Mouse (Mus musculus) embryo, embryonic 9.5 days (tissue): Measurements from ENCODE around the gene Nrxn3.

Source experiments
- DNase-seq: peaks from one replicate; pipeline ENCODE4 v3.0.0-alpha.2; 2017; ENCODE audit errors: extremely low spot score

The Nrxn3 gene

DNA sequence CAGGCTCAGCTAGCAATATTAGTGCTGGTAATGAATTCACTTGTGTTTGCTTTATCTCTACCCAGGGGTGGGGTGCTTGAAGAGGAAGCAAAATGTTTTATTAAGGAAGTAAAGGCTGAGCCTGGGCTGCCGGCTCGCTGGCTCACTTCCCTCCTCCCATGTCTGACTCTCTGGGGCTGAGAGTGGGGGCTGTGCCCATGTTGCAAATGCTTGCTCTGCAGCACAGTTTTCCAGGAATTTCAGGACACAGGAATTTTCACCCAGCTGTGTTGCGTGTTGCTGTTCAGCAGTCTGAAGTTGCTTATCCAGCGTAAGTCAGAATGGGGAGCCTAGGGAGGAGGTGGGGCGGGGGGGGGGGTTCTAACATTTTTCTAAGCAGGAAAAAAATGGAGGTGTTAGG, 89.5 kb downstream of the Nrxn3 start:
- no peak for DNase-seq

DNA sequence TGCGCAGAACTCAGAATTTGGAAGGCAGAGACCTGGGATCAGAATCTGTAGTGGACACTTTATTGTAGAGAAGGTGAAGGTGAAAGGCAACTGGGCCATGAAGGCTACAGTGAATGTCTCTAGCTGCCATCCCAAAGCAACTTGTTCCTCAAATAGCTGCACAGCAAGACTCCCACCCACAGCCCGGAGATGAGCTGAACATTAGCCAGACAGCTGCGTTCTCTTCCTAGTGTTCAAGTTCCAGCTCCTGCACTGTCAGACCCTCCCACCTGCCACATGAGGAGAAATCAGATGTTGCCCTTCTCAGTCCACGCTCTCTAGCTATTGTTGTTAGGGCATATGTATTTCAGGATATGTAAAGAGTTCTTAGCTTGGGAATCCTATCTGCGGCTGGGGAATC, 94.2 kb downstream of the Nrxn3 start:
- no peak for DNase-seq

DNA sequence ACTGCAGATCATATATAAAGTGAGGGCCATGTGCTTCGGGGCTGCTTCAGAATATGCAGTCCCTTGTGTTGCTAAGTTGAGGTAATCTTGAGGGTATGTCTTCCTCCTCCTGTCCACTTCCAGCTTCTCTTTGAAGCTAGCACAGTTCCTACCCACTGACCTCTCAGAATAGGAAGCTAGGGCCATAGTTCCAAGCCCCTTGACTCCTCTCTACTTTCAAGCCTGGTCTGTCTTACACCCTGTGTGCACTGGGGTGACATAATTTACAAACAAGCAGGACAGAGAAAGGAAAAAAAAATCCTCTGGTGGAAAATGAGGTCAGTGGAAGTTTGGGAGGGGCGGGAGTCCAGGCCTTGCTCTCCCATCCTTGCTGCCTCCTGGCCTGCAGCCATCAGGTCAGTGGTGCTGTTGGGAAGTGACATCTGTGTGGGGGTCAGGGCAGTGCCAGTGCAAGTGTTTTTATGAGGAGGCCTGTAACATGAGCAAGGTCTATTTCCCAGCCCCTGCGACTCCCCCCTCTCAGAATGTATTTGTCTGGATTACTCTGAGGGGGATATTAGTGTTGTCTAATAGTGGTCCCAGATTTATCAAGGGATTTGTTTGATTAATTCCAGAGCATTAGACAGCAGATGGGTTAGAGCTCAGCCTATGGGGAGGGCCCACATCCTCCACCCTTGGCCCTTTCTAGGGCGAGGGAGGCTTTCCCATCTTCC, 96.1 kb downstream of the Nrxn3 start:
- no peak for DNase-seq

DNA sequence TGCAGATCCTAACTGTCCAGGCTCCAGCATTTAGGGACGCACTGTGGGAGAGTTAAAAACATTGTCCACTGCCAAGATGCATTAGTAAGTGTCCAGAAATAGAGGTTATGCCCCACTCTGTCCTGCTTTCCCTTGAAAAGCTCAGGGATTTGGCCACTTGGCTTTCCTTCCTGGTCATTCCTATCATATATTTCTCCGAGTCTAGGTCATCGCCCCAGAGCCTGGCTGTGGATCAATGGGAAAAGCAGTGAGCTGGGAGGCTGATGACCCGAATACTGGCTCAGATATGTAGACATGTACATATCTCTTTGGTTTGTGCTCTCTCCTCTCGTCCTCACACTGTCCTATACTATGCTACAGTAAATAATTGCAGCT, 96.6 kb downstream of the Nrxn3 start:
- DNase-seq, result no peak

DNA sequence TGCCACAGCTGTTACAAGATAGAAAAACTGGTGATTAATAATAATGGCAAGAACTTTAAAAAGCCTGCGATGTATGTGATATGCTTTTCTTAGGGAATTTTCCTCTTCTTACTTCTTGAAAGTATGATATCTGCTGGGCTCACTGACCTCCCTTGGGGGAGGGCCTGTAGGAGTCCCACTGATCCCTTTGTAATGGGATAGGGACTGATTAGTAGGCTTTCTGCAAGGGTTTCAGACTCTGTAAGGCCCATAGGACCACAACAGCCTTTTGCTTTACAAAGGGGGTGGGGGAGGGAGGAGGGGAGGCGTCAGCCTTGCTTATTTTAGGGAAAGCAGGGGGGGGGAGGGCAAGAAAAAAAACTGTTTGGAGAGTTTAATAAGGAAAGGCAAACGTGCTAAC, 97.5 kb downstream of the Nrxn3 start:
- no peak for DNase-seq

DNA sequence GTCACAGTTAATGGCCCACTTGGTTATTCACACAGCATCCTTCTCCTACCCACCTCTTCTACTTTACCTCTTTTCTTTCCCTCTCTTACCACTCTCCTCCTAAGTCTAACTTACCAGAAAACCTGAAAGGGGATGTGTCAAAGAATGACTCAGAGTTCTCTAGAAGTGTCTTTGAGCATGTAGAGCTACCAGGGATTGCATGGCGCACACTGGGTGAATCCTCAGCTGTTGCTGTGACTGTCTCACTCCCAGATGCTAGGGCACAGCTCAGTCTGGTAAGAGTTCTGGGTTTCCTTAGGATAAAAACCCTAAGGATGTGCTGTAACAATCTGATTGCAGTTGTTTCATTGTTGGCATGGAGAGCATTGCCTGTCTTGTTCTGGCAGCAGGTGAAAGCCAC, 108.2 kb downstream of the Nrxn3 start:
- no peak for DNase-seq

DNA sequence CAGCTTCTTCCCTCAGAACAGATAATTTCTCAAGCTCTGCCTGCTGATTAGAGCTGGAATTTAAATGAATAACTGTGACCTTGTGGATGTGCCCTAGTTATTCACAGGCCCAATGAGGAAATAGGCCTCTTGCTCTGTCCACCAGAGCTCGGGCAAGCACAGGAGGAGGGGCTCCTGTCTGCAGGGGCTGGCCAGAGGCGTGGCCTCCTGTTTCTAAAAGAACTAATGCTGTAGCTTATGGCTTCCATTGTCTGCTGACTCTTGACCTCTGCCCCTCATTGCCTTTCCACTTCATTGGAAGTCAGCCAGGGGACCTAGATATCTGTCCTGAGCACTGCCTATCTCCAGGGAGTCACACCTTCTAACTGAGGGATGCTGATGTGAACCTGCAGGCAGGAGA, 113.1 kb downstream of the Nrxn3 start:
- peak; percentile 59 for DNase-seq

DNA sequence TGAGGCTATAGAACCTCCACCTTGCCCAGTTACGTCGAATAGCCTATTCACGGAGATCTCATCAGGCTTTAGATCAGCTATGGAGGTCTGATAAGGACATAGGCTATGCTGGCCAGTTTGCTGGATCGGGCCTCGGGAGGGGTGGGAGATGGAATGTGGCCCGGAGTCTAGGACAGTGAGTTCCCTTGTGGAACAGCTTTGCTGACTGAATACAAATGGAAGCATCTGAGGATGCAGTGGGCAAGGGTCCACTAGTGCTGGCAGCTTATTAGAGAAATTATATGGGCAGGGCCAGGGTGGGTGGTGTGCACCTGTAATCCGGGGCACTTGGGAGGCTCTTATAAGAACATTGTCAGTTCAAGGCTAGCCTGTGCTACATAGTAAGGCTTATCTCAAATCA, 117.0 kb downstream of the Nrxn3 start:
- DNase-seq, result no peak

DNA sequence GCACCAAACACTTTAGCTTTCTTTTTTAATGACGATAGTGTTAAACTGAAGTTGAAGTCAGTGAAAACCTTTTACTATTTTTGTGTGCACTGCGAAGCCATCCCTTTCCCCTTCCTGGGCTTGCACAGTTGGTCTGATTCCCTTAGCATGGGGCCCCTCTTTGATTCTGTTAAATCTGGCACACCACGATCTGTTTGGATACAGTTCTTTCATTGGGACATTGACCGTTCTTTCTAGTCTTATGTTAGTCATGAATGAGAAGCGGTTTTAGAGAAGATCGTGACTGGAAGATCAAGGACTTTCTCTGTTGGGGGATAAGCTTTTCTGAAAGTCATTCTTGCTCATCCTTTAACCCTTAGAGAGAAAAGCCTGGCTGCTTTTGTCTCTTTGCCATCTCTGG, 118.7 kb downstream of the Nrxn3 start:
- no peak for DNase-seq

DNA sequence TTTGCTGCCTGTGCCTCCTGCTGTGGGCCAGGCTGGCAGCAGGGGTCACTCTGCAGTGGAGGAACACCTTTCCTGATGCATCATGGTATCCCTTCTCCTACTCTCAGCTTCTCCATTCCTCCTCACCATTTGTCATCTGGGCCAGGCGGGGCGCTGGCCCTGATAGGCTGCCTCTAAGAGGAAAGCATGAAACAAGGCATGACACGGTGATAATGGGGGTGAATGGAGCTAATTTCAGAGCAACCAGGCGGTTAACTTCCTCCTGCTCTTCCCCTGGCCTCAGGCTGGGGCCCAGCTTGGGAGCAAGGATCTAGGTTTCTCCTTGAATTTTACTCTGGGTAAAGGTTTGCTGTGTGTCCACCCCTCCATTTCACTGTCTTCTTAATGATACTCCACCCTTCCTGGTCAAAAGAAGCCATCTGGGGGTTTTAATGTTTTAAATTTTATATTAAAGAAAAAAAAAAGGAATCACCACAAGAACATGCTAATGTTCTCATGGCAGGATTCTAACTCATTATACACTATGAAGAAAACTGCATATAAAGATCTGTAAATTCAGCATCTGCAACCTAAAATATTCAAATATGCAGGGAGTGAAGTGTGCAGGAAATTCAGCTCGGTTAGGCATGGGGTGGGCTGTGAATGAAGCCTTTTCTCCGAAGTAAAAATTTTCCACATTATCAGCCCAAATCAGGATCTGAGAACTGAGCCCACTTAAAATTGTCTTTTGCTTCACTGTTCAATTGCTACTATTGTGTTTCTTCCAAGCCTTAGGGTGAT, 127.9 kb downstream of the Nrxn3 start:
- peak; percentile 25 for DNase-seq

DNA sequence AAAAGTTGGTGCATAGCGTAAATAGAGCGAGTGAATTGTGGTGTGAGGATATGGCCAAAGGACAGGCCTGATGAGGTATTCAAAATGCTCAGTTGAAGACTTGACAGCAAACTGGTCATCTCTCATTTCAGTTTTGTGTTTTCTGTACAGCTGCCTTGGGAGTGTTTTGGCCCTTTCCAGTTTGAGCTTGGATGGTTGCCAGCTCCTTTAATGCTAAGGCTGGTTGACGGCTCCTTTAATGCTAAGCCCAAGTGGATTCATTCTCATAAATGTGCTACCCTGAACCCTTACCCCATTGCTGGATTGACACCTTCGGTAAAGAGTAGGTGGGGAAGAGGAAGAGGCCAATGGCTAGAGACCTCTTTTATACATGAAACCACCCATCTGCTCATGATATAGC, 131.4 kb downstream of the Nrxn3 start:
- DNase-seq, result no peak

DNA sequence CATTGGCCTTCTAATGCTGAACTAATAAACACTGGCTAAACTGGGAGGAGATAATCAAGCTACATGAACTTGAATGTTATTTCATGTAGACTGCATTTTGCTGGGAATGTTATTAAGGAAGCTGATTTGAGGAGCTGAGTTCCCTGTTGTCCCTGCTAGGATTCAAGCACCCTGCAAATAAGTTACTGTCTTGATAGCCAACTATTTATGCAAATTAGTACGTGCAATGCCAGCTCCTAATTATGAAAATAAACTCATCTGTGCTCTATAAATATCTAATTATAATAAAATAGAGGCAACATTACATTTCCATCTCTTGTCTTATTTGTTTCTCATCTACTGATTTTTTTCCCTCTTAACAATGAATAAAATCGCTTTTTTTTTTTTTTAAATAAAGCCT, 135.0 kb downstream of the Nrxn3 start:
- no peak for DNase-seq

DNA sequence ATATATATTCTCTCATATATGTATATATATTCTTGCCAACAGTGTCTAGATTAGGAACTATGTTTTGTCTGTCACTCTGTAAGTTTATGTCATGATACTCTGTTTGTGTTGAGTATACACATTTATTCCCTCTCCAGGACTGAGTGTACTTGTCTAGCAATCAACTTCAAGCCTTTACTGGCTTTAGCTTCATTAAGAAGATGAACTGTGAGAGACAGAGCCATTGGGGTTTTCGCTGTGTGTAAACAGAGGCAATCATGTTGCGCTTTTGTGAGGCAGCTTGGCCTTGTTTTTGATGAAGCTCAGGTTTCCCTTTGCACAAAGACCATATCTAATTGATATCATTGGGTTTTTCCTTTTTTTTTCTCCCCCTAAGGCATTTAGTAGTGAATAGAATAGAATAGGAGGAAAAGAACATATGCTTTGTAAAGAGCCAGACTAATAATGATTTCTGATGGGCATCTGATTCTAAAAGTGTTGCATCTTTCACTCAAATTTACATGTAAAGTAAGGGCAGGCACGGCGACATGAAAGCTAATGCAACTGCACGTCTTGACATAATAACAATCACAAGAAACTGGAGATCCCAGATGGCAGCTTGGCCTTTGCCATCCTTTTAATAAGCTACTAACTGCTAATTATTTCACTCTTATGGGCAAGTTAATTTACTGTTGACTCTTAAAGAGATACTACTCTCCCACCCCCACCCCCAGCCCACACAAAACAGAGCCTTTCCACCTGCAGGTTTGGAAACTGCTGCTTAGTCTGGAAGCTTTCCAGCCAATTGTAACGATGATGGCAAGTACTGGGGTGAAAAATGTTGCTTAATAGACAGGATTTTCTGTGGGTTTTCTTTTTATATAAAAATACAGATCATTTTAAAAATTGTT, 137.0 kb downstream of the Nrxn3 start:
- no peak for DNase-seq

DNA sequence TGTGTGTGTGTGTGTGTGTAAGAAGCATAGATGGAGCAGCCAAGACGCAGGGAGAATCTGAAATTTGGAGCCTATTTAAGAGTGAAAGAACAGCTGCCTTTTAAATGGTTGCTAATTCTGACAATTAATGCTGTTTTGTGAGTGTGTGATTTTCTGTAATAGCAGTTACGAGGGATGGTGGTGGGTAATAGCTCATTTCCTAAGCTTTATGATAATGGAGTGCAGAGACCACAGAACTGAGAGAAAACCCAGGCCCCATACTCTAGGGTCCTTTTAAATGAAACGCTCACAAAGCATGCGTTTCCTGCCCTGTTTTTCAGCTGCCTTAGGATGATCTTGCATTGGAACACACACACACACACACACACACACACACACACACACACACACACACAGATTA, 137.7 kb downstream of the Nrxn3 start:
- DNase-seq, result no peak

DNA sequence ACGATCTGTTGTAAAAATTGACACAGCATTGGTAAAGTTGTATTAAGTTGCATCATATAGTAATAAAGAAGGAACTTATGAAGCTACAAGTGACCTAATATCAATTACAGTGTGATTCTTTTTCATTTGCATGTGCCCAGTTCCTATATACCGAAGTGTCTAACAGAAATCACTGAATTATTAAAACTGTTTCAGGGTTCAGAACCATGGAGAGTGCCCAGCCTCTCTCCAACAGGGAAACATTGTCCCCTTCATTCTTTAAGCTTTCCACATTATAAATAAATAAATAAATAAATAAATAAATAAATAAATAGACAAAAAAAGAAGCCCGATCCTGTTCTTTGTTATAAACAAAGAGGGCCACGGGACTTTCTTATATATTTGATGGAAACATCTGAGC, 140.4 kb downstream of the Nrxn3 start:
- DNase-seq, result no peak

DNA sequence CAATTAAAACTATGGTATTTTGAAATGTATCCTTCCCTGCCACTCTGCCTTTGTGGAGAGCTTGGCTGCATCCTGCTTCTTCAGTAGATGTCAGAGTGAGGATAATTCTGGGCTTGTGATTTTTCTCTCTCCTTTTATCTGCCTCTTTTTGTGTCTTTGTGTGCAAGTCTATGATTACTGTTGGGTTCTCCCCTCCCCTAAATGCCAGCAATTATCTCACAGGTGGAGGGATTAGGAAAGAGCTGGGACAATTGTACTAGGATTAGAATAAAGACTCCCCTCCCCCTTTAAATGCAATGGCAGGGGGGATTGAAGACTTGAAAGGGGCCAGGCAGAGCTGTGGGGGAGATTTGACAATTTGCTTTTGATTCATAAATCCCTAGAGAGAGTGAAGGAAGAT, 145.6 kb downstream of the Nrxn3 start:
- DNase-seq, result no peak

DNA sequence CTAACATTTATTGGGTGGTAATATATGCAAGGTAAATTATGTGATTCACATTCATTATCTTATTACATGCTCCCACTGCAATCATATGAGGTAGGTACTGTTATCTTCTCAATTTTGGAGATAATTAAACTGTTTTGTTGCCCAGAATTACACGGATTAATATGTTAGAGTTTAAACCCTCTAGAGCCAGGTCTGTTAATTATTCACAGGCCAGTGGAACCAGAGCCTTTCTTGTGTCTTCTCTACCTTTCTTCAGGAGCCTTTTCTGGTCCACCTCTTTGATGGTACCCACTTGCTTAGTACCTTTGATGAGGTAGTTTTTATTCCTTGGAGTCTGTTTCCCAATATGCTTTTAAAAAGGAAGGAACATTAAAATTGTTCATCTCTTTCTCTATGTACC, 174.7 kb downstream of the Nrxn3 start:
- no peak for DNase-seq

DNA sequence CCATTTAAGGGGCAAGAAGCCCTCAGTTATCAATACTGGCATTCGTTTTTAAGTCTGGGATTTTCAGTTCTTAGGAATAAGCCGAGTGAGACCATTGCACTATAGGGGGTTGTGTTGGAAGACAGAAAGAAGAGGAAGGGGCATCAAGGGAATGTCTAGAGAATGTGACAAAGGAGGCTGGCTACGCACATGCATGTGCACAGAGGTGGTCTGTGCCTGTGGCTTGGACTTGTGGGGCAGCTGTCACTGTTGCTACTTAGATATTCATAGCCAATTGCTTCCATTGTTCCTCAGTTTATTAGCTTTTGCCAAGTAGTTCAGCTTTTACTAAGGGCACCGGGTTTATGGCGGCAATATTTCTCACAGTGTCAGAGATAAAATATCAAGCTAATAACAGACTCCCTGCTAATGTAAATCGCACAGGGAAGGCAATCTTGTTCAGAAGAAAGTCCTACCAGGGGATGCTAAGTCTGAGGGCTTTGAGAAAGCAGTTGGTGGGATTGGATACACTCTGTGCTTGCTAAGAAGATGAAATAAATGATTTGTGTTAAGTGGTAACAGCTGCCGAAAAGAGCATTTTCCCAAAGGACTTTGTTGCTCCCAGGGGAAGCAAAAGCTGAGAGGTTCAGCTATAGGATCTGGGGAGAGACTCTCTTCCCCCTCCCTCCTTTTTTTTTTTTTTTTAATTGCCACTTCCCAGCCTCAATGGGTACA, 177.5 kb downstream of the Nrxn3 start:
- DNase-seq, result no peak

DNA sequence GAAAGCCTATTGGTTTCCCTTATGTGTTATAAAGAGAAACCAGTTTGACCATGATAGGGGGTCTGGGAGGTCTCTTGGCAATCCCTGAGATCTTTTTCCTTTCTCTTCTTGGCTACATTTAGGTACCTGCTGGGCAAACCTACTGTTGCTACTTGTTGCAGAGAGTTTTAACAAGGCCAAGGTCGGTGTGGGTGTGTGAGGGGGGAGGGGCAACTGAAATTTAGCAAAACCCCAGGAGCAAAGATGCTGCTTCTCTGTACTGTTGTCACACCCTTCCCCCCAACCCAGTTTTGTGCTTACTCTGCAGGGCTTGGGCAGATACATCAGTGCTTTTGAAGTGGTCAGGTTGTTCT, 178.0 kb downstream of the Nrxn3 start:
- no peak for DNase-seq

DNA sequence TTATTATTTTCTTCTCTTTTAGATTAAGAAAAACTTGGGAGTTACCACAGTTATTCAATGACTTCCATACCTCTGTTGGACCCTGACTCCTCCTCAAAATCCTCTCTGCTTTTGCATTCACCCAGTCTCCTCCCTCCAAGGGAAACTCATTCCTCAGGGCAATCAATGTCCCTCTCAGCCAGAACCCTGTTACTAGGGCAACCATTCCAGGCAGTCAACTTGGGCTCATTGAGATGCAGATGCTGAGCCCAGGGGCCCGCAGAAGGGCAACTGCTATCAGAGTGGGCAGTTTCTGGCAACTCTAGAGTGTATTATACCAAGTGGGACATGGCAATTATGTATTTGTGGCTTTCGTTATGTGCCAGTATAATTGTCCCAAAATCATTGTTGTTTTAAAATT, 188.1 kb downstream of the Nrxn3 start:
- peak; percentile 50 for DNase-seq

DNA sequence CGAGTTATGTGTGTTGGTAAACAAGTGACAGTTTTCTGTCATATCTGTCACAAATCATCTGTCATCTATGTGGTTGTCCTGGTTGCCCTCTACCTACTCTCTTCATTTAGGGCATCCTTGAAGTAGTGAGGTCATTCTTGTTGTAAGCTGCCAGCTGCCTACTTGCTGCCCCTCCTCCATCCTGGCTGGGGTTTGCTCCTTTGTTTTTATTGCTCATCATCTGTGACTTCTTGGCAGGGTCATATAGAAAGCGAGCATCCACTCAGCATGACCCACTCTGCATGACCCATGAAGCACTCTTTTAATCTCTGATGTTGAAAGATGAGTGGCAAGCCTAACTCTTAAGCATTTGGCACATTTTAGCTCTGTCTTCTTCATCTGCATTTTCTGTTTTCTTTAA, 194.1 kb downstream of the Nrxn3 start:
- no peak for DNase-seq

DNA sequence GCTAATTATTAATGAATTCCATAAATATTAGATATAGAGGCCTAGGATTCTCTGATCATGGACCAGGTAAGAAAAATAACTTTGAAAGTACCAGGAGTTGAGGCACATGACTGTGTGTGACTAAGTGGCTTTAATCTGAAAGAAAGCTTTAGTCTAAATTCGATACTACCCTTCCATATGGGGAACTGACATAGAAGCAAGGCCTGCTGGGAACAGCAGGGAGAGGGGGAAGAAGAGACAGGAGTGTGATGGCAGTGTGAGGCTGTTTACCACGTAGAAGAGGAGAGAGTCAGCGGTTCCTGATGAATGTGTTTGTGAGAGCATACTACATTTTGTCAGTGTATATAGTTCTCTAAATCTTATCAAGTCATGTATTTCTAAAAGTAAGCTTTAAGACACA, 202.2 kb downstream of the Nrxn3 start:
- DNase-seq, result no peak
